Mouse (Mus musculus) forebrain, postnatal 0 days (tissue): ENCODE results near the gene Rag1. TPM values are rescaled to one million over a fixed set of nuclear protein-coding genes. Genes with fewer than 3 reads are reported as not detected.

ENCODE experiments used
- ATAC-seq: fragments of 200-750 bp; cut with Nextera tagmentation; 2 replicates; pipeline ENCODE4 v1.8.0; 2017; ENCODE audit warnings: mild to moderate bottlenecking, moderate library complexity
- DNase-seq: peaks from one replicate; pipeline ENCODE4 v3.0.0-alpha.2; 2015
- H3K27ac ChIP-seq: fragments of 300-500 bp; sonication (generic); 2 replicates; pipeline ENCODE4 v1.5.1; 2014; ENCODE audit warnings: low read depth, mild to moderate bottlenecking, antibody characterized with exemption, low read length, moderate library complexity, mixed read lengths
- H3K27me3 ChIP-seq: fragments of 300-500 bp; sonication (generic); 2 replicates; pipeline ENCODE4 v1.6.1; 2014; ENCODE audit warnings: mild to moderate bottlenecking, low read length, mixed read lengths; ENCODE audit not compliant: insufficient read depth
- H3K36me3 ChIP-seq: fragments of 300-500 bp; sonication (generic); 2 replicates; pipeline ENCODE4 v1.6.1; 2014; ENCODE audit warnings: mild to moderate bottlenecking, moderate library complexity; ENCODE audit not compliant: insufficient read depth
- H3K4me1 ChIP-seq: fragments of 300-500 bp; sonication (generic); 2 replicates; pipeline ENCODE4 v1.6.1; 2014; ENCODE audit warnings: antibody characterized with exemption; ENCODE audit not compliant: insufficient read depth
- H3K4me2 ChIP-seq: fragments of 300-500 bp; sonication (generic); 2 replicates; pipeline ENCODE4 v1.6.1; 2014; ENCODE audit warnings: low read depth, mild to moderate bottlenecking, moderate library complexity
- H3K4me3 ChIP-seq: fragments of 300-500 bp; sonication (generic); 2 replicates; pipeline ENCODE4 v1.5.1; 2014; ENCODE audit warnings: low read depth, low read length, mixed read lengths
- H3K9ac ChIP-seq: fragments of 300-500 bp; sonication (generic); 2 replicates; pipeline ENCODE4 v1.6.1; 2014; ENCODE audit warnings: mild to moderate bottlenecking
- H3K9me3 ChIP-seq: fragments of 300-500 bp; sonication (generic); 2 replicates; pipeline ENCODE4 v1.6.1; 2016; ENCODE audit warnings: low read length
- CTCF ChIP-seq: sonication (generic); IDR thresholded peaks from 2 replicates; pipeline ENCODE4 v1.5.1; 2016; ENCODE audit warnings: antibody characterized with exemption, control low read depth, low read depth
- WGBS: fragments of 180-500 bp; shearing (Covaris S2); extraction: QIAGEN DNeasy Blood & Tissue Kit; methylation state at CpG from one replicate; pipeline ENCODE4 v1.1.7; 2014; 5-methylcytosine and 5-hydroxymethylcytosine counted together
- polyA plus RNA-seq: library from polyadenylated mRNA; unstranded; fragments of >200 nt; fragmentation: Nextera tagmentation; extraction: Ambion mirVana; gene quantifications from 2 replicates; pipeline ENCODE4 v1.2.1, GENCODE M21; 2015
- total RNA-seq: library from RNA; depleted of rRNA; stranded (reverse); fragments of >200 nt; gene quantifications from 2 replicates; pipeline ENCODE4 v1.2.3, GENCODE M21; 2014; rRNA removed

Gene Rag1
- total and polyA plus RNA-seq, 2 experiments from 2014 or later = 0.10 to 0.43 TPM

DNA sequence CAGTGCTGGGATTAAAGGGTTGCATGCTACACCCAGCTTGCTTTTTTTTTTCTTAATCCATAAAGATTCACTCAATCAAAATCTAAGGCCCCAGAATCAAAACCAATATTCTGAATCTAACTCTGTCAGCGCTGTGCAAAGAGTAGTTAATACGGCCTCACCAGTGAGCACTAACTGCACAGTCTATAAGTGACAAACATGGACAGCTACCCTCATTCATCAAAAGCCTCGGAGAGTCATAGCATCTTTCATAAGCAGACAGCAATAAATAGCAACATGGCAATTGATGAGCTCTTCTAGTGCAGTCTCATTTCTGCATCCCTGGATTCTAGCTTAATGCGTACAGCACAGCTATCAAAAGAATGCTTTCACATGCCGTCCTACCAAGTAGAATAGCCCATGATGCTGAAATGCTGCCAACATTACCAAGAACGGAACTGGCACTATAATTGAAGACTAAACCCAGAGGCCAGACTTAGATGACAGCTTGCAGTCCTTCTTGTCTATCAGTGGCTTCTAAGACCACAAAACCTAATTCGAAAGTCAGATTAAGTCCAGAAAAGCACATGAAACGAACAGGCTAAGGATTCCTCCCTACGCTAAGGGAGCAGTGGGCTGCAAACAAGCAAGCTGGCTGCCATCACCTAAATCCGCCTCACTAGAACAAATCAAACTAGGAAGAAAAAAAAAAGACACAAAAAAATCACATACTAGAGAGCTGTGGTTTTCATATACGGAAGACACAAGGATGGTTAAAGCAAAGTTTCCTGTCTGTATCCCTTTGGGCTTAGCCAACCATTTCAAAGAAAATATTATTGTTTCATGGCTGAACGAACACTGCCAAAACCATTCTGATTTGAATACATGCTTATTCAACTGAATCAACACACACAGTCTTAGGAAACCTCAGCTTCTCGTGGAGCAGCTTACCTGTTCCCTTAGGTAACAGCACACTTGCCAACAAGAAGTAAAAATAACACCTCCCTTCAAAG lies 50.8 kb downstream of the Rag1 start:
- Histone ChIP-seq H3K4me2 (peak overlapping the region; percentile 31), H3K36me3 (no peaks in the 10 kb centered on the region), H3K4me1 (0 out of 2 replicates have a peak, but pooled peaks cover 9% of the 10 kb centered on the region), H3K4me3 (no peak overlapping the region), H3K9me3 (no peaks in the 10 kb centered on the region), H3K9ac (no peak overlapping the region), H3K27ac (peak overlapping the region; percentile 22; the same call in 1 of the 2 replicates), H3K27me3 (no peaks in the 10 kb centered on the region)
- DNase-seq (peak; percentile 63), ATAC-seq (peak; percentile 34)
- no peak for TF ChIP-seq CTCF
- WGBS = 24% methylated on average over 13 of the region's 13 CpGs

DNA sequence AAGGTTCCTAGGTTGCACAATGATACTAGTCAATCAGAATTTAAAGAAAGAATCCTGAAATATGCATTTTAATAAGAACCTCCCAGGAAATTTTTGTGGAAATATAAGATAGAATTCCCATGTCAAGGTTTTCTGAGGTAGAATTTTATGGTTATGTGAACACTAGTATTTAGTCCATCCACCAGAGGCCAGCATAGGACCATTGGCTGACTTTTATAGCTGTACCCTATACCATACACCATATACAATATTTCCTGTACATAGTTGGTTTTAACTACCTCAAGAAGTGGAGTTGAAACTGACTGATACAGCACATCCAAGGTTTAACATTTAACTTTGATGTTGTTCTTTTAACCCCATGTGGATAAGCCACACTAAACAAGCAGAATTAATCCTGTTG lies 52.1 kb downstream of the Rag1 start:
- no peak overlapping the region for H3K4me2 ChIP-seq
- no peak overlapping the region for H3K9ac ChIP-seq
- DNase-seq (no peak), ATAC-seq (no peak)
- no peaks in the 10 kb centered on the region; the same call in 1 of the 2 replicates for H3K27me3 ChIP-seq
- no peaks in the 10 kb centered on the region for H3K9me3 ChIP-seq
- peak; percentile 49 for TF ChIP-seq CTCF
- H3K36me3 ChIP-seq = no peaks in the 10 kb centered on the region
- no peak overlapping the region for H3K4me3 ChIP-seq
- 0 out of 2 replicates have a peak, but pooled peaks cover 9% of the 10 kb centered on the region for H3K4me1 ChIP-seq
- H3K27ac ChIP-seq = no peak overlapping the region

DNA sequence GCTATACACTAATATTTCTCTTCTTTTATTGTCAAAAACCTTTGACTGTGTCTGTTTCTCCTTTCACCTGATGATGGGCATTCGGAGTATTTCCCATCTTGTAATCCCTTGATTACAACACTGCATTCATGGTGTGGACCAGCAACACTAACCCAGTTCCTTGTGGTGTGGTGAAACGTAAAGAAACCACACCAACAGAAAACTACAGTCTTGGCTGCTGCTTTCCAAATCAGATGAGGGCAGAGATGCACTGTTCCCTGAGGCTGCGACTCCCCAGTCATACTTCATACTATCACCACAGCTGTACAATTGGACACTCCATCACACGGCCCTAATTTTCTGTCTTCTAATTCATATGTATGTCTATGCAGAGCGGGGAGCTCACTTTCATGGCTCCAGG lies 54.6 kb downstream of the Rag1 start:
- H3K4me1 ChIP-seq = 0 out of 2 replicates have a peak, but pooled peaks cover 9% of the 10 kb centered on the region
- no peak overlapping the region for H3K27ac ChIP-seq
- no peaks in the 10 kb centered on the region for H3K9me3 ChIP-seq
- H3K36me3 ChIP-seq = no peaks in the 10 kb centered on the region
- H3K9ac ChIP-seq = no peak overlapping the region
- H3K4me3 ChIP-seq = no peak overlapping the region
- DNase-seq (no peak), ATAC-seq (no peak)
- WGBS = 90% methylated on average over 5 of the region's 5 CpGs
- no peaks in the 10 kb centered on the region; the same call in 1 of the 2 replicates for H3K27me3 ChIP-seq
- H3K4me2 ChIP-seq = no peak overlapping the region
- TF ChIP-seq CTCF = no peak

DNA sequence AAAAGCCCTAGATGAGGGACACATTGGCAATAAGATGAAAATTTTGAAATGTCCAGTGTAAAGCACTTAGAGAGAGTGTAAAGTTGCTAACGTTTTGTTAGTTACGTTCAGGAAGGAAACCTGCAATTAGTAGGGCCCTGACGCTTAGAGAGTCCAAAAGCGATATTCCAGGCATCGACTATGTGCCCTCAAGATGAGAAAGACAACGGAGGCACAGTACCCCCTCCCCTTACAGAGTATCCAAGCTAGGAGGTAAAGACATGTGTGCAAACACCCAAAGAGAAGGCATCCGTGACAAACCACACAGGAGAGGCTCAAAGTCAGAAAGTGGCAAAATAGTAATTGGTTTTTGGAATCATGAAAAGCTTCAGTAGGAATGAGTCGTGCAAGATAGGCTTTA lies 56.4 kb downstream of the Rag1 start:
- Histone ChIP-seq H3K9ac (no peak overlapping the region), H3K4me3 (no peak overlapping the region), H3K4me1 (no peaks in the 10 kb centered on the region), H3K27me3 (no peaks in the 10 kb centered on the region; the same call in 1 of the 2 replicates), H3K4me2 (no peak overlapping the region), H3K27ac (no peak overlapping the region), H3K36me3 (no peaks in the 10 kb centered on the region), H3K9me3 (no peaks in the 10 kb centered on the region)
- no peak for TF ChIP-seq CTCF
- DNase-seq (no peak), ATAC-seq (peak; percentile 42)
- WGBS = 17% methylated on average over 8 of the region's 8 CpGs

DNA sequence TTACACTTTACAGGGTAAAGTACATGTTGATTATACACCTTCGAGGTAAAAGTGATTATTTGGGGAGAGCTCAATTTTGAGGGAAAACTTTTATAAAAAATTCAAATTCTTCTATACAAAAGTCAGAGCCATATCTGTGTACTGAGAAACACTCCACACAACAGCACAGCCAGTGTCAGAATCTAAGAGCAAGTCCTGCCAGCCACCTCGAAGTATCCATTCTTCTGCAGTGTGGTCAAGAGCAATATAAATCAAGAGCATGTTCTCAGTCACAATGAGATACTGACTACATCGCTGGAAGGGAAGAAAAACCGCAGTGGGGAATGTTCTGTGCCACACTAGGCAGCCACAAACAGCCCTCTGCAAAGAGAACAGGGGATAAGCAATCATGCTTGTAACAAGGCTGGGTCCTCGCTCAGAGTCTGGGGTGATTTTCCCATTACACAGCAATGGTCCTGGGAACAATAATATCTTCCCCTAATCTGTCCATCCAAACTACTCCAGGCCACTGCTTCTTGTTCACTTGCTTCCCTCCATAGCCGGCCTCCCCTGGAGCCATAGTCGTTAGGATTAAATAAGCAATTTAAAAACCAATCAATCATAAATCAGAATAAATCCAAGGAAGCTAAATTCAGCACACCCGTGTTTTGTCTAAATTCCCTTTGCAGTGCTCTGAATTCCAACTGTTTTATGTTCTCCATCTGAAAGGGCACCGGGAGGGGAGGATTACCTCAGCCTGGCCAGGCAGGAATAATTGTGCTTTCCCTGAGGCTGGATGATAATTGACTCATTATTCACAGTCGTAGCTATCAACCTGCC lies 57.1 kb downstream of the Rag1 start:
- Histone ChIP-seq H3K9ac (no peak overlapping the region), H3K27me3 (no peaks in the 10 kb centered on the region; the same call in 1 of the 2 replicates), H3K4me1 (no peaks in the 10 kb centered on the region), H3K9me3 (no peaks in the 10 kb centered on the region), H3K36me3 (no peaks in the 10 kb centered on the region), H3K4me2 (no peak overlapping the region), H3K27ac (no peak overlapping the region), H3K4me3 (no peak overlapping the region)
- TF ChIP-seq CTCF = no peak
- ATAC-seq (peak; percentile 78), DNase-seq (no peak)
- 11% methylated on average over 10 of the region's 10 CpGs for WGBS

DNA sequence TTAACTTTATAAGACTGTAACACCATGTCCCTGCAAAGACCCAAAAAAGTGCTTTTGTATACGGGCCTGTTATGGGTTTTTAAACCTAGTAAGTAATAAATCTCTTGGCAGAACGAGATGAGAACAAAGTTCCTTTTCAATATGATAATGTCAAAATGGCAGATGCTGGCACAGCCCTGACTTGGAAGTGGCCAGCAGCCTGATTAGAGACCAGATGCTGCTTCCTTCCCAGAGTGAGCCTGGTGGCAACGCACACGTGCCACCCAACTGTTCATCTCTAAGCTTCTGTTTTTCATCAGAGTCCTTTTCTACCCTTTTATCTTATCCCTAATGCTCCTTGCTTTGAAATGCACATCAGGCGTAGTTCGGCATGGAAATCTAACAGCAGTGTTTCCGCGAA lies 57.9 kb downstream of the Rag1 start:
- H3K9ac ChIP-seq = no peak overlapping the region
- ATAC-seq (no peak), DNase-seq (no peak)
- no peak for TF ChIP-seq CTCF
- H3K27ac ChIP-seq = no peak overlapping the region
- WGBS = 31% methylated on average over 8 of the region's 8 CpGs
- no peaks in the 10 kb centered on the region for H3K4me1 ChIP-seq
- H3K27me3 ChIP-seq = no peaks in the 10 kb centered on the region; the same call in 1 of the 2 replicates
- no peak overlapping the region for H3K4me2 ChIP-seq
- H3K36me3 ChIP-seq = no peaks in the 10 kb centered on the region
- H3K9me3 ChIP-seq = no peaks in the 10 kb centered on the region
- no peak overlapping the region for H3K4me3 ChIP-seq

Other genes with a start within 250 kb of the Rag1 start
- gene Rag2, start 24.8 kb downstream of the Rag1 start, total RNA-seq = not detected in 2 replicates
- gene Rag2, start 24.8 kb downstream of the Rag1 start, polyA plus RNA-seq = not detected in 2 replicates
- gene B230118H07Rik, start within 50 bp of the Rag1 start, total RNA-seq = 20.0 and 29.5 TPM in 2 replicates
- 52.0 and 61.3 TPM in 2 replicates for gene B230118H07Rik, start within 50 bp of the Rag1 start, polyA plus RNA-seq
- gene Traf6, start 28.9 kb upstream of the Rag1 start, total RNA-seq = 19.5 and 26.0 TPM in 2 replicates
- 7.4 and 9.8 TPM in 2 replicates for gene Traf6, start 28.9 kb upstream of the Rag1 start, polyA plus RNA-seq
- 3.2 and 4.2 TPM in 2 replicates for gene Prr5l, start 233.5 kb upstream of the Rag1 start, total RNA-seq
- 3.6 and 5.6 TPM in 2 replicates for gene Prr5l, start 233.5 kb upstream of the Rag1 start, polyA plus RNA-seq
- 144 and 195 TPM in 2 replicates for gene Commd9, start 236.7 kb upstream of the Rag1 start, total RNA-seq
- gene Commd9, start 236.7 kb upstream of the Rag1 start, polyA plus RNA-seq = 97.7 and 107 TPM in 2 replicates